Mouse (Mus musculus) lung, adult 2 months (tissue): Measurements from ENCODE around the gene Snapin.

Experiments
- CTCF ChIP-seq: fragments of 200-500 bp; IDR thresholded peaks from 2 replicates; pipeline ENCODE4 v1.5.1; 2011; ENCODE audit warnings: mild to moderate bottlenecking, low read length, control low read depth; ENCODE audit not compliant: insufficient read depth
- POLR2A ChIP-seq: fragments of 200-500 bp; IDR thresholded peaks from 2 replicates; pipeline ENCODE4 v1.6.1; 2011; ENCODE audit warnings: low read depth, mild to moderate bottlenecking, control low read depth, low read length, borderline replicate concordance; ENCODE audit errors: extremely low read depth

- peak; percentile 68; the same call in 1 of the 2 replicates for TF ChIP-seq POLR2A
- TF ChIP-seq CTCF: no peak
Measured at GRCm38 (mm10) chr3:90446389-90447122, 44.3 kb downstream of the Snapin start.
